Mouse (Mus musculus) thymus, adult 2 months (tissue): ENCODE measurements around the gene Cib1.

Experiments
- CTCF ChIP-seq: fragments of 200-500 bp; IDR thresholded peaks from 2 replicates; pipeline ENCODE4 v1.5.1; 2012; ENCODE audit warnings: mild to moderate bottlenecking, control low read depth, low read length, moderate library complexity, borderline replicate concordance; ENCODE audit not compliant: control insufficient read depth, poor library complexity, insufficient read depth; ENCODE audit errors: extremely low read depth
- POLR2A ChIP-seq: fragments of 200-500 bp; IDR thresholded peaks from 2 replicates; pipeline ENCODE4 v1.6.1; 2012; ENCODE audit warnings: mild to moderate bottlenecking, low read length, control low read depth, moderate library complexity; ENCODE audit not compliant: control insufficient read depth, poor library complexity, insufficient read depth; ENCODE audit errors: extremely low read depth

GRCm38 (mm10) chr7:80191455-80191854 is 41.2 kb downstream of the Cib1 start:
- TF ChIP-seq CTCF (no peak), POLR2A (no peak)
